Mouse (Mus musculus): ENCODE measurements around the gene Msrb3.

The Msrb3 gene

GRCm38 (mm10) chr10:120895899-120896289 lies 3.0 kb downstream of the Msrb3 start:
- no peak for DNase-seq

DNA sequence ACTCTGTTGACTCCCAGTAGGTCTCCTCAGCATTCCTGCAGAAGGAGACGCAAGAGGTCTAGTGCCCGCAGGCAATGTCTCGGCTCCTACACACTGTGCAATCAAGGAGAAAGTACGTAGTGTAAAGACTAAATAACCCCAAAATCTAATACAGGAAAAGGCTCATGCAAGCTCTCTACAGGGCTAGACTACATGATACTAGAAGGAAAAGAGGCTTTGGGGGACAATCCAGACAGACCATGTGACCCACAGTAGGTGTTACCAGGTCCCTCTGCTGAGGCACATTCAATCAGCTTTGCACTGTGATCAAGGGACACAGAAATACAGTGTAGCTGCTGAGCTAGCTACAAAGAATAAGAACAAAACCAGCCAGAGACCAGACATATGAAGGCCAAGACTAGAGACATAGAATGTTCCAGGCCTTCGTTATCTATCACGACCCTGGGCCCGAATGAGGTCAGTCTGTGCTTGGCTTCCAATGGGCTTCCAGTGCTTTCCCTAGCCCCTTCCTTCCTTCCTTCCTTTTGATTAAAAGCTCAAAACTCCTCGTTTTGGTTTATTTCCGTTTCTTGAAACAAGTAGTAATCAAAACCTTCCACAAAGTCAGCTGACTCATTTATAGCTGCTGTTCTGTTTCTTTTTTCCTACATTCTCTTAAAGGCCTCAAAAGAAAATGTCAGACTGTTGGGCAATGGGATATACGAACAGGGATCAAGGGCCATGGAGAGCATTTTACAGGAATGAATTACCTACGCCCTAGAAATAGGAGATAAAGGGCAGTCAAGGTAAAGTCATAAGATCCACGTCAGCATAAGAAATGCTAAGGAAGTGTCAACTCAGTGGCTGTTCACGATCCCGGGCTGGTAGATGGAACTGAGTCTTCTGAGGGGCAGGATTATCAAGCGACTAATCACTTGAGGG lies 3.7 kb downstream of the Msrb3 start:
- no peak for DNase-seq

GRCm38 (mm10) chr10:120893938-120894337 lies 5.0 kb downstream of the Msrb3 start:
- no peak for DNase-seq

- DNase-seq = no peak
These were observed 7.8 kb downstream of the Msrb3 start for GRCm38 (mm10) chr10:120891131-120891530.

DNA sequence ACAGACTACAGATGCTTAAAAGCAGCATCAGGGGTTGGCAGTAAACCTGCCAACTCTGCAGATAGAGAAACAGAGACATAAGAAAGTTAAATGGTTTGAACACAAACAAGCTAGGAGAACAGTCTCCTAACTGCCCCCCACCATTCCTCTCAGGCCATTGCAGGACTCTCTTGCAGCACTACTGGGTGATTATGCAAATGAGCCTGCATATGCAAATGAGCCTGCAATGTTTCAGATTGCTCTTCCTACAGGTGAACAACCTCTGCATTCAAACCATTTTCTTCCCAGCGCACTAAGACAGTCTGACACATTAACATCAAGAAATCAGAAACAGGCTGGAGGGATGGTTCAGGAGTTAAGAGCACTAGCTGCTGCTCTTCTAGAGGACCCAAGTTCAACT lies 8.3 kb downstream of the Msrb3 start:
- no peak for DNase-seq

- no peak for DNase-seq
These were observed 10.4 kb downstream of the Msrb3 start for GRCm38 (mm10) chr10:120888531-120888930.

GRCm38 (mm10) chr10:120884220-120884619 lies 14.7 kb downstream of the Msrb3 start:
- DNase-seq = no peak

DNA sequence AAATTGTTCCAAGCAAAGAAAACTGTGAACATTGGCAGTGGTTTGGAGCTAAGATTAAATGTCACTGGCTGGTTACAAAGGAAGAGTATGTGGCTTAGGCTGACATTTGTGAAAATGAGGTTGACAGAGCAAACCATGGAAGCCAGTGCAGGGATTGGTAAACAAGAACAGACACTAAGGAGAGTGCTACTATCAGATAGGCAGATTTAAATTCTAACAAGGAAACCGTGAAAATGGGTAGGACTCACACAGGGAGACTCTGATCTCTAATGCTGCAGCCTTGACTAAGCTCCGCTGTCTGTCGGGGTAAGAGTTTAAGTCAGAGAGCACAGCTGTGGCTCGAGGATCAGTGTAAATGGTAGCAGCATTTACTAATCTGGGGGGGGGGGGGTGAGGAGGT lies 15.2 kb downstream of the Msrb3 start:
- DNase-seq = no peak

DNA sequence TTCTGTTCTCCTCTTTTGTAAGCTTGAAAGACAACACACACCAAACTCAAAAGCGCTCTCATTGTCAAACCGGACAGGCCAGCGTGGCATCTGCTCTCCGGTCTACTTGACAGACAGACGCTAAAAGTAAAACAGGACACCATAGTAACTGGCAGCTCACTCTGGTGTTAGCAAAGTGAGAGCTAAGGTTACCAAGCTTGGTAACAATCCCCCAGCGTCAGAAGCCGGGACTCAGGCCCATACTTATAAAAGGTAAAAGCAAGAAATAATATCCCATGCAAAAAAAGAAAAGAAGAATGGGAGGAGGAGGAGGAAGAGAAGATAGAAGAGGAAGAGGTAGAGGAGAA lies 15.9 kb downstream of the Msrb3 start:
- DNase-seq = no peak

- DNase-seq = peak in 1 of 2 experiments; percentile 21
These were observed 16.4 kb downstream of the Msrb3 start for GRCm38 (mm10) chr10:120882347-120883068.

GRCm38 (mm10) chr10:120876549-120877270 lies 22.2 kb downstream of the Msrb3 start:
- DNase-seq = no peak

DNA sequence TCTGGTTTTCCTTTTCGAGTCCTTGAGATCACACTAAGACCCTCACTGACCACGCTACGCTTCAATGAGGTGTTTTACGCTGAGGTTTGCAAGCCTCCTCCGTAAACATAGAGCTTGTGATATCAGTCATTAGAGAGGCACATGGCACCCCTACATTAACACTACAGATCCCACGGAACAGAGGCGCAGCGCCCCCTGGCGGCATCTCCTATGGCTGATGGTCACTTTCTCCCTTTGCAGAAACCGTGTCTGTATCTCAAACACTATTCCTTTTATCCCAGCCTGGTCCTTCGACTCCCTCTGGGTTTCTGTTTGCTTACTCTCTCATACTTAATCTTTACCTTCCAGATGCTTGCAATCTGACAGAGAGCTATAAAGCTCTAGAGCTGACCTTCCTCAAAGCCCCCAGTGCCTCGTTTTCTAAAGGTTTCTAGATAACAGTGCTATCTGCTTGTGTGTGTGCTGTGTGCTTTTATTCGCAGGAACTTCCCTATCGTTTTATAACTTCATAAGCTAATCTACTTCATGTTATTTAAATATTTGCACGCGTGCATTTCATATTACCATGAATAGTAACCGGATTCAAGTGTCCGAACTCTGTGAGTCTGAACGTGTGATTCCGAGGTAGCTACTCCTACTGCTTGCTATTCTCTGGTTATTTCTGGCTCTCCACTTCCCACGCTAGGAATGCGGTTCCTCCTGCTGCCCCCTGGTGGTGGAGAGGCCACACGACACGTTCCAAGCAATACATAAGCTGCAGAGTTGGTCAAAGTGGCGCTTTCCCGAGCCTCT lies 23.0 kb downstream of the Msrb3 start:
- peak; percentile 30 to 69 for DNase-seq

DNA sequence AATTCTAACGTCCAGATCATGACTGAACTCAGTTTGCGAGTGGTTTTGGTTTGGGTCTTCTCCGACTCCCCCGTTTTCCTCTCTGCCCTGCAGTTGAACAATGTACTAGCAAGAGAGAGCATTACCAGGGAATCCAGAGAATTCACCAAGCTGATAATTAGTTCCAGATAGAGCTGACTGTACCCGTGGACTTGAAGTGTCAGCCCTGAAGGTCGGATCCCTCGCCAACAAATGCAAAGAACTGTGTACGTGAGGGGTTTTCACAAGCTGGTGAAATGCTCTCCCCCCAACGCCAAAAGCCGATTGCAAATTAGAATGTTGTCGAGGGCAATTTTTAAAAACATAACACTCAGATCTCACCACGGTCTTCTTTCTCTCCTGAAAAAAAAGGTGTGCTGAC lies 24.6 kb downstream of the Msrb3 start:
- no peak for DNase-seq

DNA sequence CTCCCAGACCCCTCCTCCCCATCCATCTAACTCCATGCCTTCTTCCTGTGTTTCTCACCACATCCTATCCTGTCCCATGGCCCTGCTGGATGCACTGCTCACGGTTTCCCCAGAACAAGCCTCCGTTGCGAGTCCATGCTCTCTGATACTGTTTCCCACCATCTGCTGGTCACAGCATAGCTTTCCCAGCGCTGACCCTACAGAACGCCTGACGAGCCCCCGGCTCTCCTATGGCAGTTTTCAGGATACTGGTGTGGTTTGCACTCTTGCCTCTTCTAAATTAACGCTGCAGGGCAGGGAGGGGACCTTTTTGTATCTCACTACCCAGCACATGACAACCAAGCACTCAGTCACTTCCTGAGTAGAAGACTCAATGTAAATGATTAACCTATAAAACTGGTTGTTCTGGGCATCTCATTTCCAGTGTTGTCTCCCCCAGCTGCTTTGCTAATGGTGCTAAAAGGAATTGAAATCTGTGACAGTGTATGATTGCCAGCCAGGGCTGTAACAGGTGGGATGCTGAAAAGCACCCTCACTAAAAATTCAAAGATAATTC lies 25.2 kb downstream of the Msrb3 start:
- no peak for DNase-seq

- DNase-seq = peak in 1 of 2 experiments; percentile 23
These were observed 26.4 kb downstream of the Msrb3 start for GRCm38 (mm10) chr10:120872483-120872862.

- no peak for DNase-seq
These were observed 27.0 kb downstream of the Msrb3 start for GRCm38 (mm10) chr10:120871630-120872482.

DNA sequence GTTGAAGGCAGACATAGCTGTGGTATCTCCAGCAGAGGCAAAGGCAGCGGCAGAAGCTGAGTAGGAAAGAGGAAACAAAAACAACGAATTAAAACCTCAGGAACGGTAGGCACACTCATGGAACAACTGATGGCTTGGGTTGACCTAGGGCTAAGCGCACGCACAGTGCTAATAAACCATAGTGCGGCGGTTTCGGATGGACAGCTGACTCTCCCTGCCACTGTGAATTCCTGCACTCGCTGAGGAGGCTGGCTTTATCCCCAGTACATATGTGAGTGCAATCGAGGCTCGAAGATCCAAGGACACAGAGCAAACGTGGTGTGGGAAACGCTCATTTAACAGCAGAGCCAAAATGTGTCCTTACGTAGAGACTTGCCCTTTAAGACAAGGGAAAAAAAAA lies 27.8 kb downstream of the Msrb3 start:
- no peak for DNase-seq

DNA sequence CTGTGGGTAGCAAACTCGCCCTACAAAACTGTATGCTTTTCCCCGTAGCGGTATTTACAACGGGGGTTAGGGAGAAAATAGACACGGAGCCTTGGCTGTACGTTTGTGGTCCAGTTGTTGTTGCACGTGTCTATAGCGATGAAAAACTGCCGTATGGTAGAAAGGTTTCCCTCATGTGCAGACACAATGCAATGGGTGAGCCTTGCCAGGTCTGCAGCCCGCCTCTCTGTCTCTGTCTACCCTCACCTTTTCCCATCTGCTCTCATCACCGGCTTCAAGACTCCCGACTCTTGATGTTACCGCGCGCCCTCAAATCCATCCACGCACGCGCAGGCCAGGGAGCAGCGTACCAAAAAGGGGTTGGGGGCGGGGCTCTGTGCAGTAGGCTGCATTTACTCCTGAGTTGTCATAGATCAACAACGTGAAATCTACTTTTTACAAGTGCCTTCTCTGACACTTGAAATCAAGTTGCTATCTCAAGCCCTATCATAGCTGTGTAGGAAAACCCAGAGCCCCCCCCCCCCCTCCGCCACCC lies 29.6 kb downstream of the Msrb3 start:
- no peak for DNase-seq

- peak in 1 of 2 experiments; percentile 49 for DNase-seq
These were observed 34.5 kb downstream of the Msrb3 start for GRCm38 (mm10) chr10:120864446-120864845.

GRCm38 (mm10) chr10:120861674-120862073 lies 37.2 kb downstream of the Msrb3 start:
- no peak for DNase-seq

DNA sequence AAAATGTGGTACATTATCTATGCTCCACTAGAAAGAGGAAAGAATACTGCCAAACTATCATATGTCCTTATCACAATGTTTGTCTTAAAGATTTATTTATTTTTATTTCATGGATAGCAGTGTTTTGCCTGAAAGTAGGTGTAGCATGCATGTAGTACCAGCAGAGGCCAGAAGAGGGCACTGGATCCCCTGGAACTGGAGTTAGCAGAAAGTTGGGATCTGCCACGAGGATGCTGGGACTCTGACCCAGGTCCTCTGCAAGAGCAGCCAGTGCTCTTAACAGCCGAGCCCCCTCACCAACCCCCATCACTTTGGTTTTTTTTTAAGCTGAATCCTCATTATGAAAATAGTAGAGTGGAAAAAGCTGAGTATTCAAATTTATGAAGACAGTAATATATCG lies 37.7 kb downstream of the Msrb3 start:
- DNase-seq = peak in 1 of 2 experiments; percentile 40

Data from spleen, adult 18-20 months (tissue).